Mouse (Mus musculus) lung, adult 18-20 months (tissue): ENCODE measurements at regions not wholly inside any gene's neighbourhood (a gene's known extent, or its start where the extent isn't known, plus 50 kb on each side); places are given as distances from the start of the nearest gene placed in this dataset.
A peak's percentile ranks its signal among the peaks of the same experiment; 100 is the strongest.

ENCODE experiments used
- DNase-seq, 2 experiments: peaks; one replicate each; pipeline ENCODE4 v3.0.0; 2022; ENCODE audit warnings: mixed read lengths in 2 of 2

DNA sequence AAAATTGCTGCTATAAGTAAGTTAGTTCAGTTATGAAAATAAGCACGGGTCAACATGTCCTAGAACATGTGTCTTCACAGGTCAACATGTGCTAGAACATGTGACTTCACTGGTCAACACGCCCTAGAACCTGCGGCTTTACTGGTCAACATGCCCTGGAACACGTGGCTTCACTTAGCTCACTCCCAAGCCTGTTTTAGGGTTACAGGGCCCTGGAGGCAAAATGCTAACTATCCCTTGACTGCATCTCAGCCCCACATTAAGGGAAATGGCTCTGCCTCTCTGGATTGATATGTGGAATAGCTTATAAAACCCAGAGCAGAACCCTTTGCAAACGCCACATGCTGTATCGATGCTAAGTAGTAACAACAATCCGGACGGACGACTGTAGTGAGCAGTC, 67.8 kb downstream of the Nkx6-1 start:
- no peak for DNase-seq

DNA sequence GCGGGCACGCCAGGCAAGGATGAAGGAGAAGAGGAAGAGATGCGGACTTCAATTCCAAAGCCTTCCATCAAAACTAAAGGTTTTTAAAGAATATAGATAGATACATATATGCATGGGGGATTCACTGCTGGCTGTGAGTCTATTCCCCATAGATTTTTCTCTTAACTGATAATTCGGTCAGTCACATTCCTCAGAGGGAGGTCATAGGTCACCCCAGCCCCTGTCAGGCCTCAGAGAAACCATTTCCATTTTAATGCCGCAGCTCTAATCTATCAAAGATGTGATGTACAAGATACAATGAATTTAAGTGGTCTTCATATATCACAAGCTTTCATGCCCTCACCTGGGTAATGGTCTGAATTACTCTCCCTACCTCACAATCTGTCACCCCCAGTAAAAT, 73.6 kb downstream of the Nkx6-1 start:
- no peak for DNase-seq

DNA sequence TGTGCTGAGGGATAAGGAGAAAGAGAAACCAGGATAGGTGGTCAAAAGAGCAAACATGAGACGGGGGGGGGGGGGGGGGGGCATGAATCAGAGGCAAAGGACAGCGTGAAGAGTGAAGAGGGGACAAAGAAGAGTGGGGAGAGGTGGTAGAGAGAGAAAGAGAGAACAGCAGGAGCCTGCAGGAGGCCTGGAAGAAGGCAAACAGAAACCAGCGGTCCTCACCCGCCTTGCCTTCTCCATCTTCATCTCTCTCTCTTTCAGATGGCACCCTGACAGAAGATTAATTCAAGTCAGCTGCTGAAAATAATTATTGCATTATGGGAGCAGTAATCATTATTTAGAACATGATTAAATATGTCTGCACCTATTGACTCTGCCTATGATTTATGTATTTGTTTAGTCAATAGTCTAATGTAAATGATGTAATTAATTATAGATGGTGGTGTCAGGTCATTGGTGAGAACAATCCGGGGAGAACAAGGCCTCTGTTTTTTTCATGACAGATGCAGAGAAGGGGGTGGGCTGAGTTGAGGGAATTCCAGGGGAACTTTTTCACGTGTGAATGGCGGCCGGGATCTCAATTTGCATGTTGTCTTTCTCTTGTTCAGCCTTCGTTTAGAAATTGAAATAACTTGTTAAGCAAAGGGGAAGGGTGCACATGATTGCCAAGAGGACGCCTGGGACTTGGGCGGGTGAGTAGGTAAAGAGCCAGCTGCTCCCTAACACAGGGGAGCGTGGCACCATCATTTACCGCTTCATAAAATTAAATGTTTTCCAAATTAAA, 74.3 kb downstream of the Nkx6-1 start:
- DNase-seq, result no peak

DNA sequence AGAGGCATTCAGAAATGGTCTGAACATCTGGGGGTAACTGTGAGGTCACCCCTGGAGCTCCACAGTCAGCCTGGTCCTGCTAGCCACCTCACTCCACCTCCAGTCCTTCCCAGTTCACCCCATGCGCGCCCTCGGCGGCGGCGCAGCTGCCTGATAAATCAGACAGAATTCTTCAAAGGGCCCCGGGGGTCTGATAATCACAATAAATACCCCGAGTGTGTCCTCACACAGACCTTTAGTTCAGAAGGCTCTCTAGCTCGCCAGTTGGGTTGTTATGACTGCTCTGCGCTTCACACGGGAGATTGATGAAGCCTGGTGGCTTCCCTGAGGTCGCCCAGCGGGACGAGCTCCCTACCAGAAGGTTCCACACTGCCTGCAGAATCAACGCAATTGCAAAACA, 91.8 kb downstream of the Nkx6-1 start:
- no peak for DNase-seq

DNA sequence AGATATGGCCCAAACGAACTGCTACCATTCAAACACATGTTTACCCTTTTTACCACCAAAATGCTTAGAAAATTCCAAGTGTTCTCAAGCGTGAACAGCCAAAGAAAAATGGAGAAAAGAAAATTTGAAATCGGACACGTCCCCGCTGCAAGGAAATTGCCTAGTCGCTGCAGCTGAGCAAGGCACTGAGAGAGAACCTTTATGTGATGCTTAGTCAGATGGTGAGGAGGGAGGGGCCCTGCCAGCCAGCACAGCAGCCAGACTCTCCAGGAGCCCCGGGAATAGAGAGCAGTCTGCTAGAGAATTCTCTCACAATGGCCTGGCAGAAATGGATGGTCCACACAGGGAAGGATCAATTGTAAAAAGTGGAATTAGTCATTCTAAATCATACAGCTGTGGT, 99.0 kb downstream of the Nkx6-1 start:
- DNase-seq, result no peak

DNA sequence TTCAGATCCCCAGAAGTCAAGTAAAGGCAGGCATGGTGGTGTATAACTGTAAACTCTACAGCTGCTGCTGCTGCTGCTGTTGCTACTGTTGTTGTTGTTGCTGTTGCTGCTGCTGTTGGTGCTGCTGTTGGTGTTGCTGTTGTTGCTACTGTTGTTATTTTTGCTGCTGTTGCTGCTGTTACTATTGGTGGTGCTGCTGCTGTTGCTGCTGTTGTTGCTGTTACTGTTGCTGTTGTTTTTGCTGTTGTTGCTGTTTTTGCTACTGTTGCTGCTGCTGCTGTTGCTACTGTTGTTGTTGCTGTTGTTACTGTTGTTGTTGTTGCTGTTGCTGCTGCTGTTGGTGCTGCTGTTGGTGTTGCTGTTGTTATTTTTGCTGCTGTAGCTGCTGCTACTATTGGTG, 104.4 kb downstream of the Nkx6-1 start:
- no peak for DNase-seq

DNA sequence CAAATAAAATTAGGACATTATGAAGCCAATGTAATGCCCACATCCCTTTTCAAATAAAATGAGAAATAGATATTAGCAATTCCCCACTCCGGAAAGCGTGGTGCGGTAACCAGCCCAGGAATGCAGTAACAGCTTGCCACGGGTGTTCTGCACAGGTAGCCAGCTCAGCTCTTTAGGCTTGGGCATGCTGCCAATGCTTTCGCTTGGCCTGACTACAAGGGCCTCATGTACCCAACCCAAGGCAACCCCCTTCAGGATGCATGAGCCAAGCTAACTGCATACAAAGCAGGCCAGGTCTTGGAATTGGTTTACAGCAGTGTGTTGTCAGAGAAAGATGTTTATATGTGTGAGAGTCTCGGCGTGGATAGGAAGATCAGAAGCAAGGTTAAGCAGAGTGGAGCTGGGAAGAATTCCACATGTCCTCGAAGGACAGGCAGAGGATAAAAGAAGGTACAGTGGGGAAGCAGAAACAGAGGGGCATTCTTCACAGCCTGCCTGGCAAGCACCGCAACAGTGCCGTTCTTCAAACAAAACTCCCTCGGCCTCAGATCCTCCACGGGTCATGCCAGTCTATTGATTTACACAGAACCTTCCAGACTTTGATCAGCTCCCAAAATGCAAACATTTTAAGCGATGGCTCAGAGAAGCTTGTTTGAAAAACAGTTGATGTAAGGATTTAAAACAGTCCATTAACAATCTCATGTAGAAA, 106.4 kb downstream of the Nkx6-1 start:
- peak in 1 of 2 experiments; percentile 20 for DNase-seq

DNA sequence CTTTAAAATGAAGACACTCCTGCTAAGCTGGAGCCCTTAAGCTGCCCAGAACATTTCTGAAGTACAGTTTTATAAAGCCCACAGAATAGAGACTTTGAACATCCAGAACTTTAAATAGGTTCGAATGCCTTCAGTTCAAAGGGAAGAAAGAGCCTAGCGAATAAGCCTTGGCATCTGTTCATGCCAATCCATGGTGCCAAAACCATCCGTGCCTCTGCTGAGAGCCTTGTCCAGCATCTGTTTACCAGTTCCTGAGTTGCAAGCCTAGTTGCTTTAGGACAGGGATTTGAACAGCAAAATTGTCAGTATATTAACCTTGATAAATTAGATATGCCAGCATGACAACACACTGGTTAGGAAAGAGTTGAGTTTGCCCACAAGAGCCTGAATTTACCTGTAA, 107.6 kb downstream of the Nkx6-1 start:
- DNase-seq, result no peak

DNA sequence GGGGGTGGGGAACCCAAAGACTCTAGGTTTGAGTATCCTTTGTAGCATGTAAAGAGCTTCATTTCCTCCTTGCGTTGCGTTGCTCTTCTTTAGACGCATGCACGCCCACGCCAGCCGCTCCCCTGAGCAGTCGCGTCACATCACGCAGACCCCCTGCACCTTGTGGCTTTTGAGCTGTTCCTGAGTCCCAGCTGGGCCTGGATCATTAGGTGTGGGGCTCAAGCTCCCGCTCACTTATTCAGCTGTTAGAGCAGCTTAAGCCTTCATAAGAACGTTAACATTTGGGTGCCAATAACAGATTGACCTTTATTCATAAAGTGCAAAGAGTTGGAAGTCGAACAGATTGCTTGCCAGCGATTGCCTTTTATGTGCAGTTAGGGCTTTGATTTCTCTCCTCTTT, 121.5 kb downstream of the Nkx6-1 start:
- DNase-seq, result no peak

DNA sequence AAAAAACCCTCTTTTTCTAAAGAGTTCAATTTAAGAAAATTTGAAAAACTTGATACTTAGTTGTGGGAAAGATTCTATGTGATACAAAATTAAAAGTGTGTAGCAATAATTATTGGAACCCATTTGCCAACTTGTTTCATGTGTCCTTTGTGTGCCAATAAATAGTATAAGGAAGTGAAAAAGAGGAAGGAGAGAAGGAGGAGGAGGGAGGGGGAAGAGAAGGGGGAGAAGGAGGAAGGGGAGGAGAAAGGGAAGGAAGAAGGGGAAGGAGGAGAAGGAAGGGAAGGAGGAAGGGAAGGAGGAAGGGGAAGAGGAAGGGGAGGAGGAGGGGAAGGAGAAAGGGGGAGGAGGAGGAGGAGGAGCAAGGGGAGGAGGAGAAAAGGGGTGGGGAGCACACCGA, 125.0 kb downstream of the Nkx6-1 start:
- DNase-seq, result no peak

DNA sequence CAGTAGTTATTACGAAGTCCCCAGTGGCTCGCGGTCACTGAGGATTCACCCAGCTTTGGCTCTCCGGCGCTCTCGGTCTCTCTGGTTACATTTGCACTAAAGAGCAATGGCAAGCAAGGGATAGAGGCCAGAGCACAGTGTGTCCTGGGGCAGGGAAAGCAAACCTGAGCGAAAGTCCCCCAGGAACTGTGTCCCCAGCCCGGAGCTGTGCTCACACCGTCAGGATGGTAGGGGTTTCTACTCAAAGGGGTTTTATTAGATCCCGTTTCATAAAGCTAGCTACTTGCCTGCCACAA, 125.6 kb downstream of the Nkx6-1 start:
- DNase-seq, result no peak

DNA sequence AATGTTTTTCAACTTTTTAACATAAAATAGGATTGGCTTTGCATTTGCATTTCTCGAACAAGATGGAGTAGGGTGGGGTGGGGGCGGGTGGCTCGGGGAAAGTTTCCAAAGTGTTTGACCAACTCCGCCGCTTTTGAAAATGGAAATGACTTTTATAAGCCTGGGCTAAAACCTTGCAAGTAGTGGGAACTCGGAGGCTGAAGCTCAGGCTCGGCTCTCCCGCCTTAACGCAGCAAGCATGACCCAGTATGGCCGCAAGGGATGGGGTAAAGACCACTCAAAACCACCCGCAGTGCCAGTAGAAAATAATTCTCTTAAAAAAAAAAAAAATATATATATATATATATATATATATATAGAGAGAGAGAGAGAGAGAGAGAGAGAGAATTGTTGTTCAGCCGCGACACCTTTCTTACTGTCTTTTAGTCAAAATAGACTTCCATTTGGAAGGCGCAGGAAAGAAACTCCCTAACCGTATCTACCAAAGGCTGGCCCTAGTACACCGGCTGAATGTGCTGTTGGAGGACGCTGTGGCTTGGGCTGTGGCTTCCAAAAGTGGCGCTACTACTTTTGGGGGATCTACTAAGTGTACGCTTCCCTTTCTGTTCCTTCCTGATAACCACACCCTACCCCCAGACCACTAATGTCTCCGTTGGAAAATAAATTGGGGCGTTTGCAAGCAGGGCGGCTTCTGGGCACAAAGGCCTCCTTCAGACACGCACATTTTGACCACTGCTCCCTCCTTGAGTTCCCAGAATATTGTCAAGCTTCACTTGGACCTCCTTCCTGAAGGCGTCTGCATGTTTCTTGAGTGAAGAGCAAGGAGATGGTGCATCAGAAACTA, 126.2 kb downstream of the Nkx6-1 start:
- DNase-seq, result no peak

DNA sequence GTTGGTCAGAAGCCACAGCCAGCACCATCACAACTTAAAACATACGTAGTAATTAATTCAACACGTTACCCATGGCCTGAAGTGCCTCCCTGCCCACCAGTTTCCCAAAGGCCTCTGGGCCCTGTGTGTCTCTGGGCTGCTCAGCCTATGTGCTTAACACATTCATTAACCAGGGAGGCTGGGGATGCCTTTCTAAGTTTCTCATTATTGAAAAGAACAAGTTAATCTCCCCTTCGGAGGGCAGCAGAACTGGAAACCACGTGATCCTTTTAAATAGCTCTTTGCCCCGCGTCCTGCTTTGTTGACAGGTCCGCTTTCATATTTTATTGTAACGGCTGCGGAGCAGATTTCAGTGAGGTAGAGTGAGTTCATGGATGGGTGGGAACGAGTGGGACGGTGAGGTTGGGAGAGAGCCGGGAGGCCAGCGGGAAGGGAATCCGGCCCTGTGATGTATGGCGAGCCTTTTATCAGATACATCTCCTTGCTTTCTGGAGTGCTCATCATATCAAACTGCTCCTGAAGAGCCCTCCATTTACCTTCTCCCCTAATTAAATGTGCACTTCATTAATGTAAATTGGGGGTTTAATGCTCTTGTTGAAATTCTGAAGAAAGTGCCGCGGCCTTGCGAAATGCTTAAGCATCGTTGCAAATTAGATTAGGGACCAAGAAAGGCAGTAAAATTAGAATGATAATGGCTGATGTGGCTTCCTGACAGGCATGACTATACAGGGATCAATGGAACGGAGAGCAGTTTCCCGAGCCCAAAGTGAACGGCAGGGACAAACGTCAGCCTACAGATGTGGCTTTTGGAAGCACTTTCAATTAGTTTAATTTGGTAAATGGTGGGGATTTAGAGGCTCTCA, 127.0 kb downstream of the Nkx6-1 start:
- no peak for DNase-seq

DNA sequence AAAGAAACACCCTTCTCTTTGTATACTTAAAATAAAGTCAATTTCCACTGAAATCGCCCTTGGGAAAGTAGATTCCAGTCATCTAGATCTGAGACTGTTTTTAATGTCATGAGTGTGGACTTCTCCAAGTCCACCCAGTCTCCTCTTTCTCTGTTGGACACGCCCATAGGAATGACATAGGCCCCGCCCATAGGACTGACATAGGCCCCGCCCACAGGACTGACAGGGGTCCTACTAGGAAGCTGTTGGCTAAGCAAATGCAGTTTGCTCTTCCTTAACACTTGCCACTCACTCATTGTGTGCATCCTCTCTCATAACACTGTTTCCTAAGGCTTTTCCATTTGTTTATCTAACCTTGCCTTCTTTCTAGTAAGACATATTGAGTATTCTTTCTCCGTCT, 129.3 kb downstream of the Nkx6-1 start:
- no peak for DNase-seq

DNA sequence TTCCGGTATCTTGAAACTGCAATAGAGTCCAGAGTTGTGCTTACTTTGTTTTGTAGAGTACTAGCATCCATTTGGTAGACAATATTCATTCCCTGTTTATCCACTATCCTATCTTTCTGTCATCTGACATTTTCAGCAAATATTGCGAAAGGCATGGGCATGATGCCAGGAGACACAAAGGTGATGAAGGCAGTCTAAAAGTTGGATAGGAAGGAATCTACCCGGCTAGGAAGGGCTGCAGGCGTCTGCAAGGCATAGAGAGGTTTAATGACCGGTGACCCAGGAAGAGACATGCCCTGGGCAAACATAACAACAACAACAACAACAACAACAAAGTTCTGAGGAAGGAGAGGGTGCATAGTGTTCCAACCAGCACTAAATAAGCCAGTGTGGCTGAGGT, 139.4 kb downstream of the Nkx6-1 start:
- DNase-seq, result no peak

DNA sequence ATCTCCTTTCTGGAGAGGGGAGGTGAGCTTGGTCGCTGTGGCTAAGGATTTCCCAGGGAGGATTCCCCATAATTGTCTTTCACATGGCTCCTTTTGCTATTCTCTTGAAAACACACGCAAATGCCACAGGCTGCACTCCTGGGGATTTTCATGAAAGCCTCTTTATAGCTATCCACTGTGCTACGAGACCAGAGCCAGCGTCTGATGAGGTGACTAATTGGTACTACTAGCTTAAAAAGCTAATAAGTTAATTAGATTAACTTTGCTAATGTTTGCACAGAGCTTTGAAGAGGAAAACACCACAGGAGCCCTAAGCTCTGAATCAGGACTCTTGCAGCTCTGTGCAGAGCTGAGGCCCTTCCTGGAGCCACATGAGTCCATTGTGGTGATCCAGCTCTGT, 140.1 kb downstream of the Nkx6-1 start:
- no peak for DNase-seq

DNA sequence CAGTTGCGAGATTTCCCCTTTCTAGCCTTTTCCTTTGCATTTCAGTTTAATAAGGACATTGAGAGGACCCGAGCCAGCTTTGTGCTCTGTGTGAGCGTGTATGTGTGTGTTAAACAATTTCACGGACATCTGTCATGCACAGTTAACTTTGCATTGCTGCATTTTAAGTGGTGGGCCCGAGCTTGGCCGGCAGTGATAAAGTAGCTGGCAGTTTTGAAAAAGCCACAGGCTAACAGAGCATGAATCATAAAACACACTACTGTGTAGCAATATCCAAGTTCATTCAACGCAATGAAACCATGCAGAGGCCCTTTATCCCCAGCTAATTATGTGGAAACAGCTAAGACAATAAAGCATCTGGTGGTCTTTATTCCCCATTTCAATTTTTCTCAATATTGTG, 140.9 kb downstream of the Nkx6-1 start:
- no peak for DNase-seq

DNA sequence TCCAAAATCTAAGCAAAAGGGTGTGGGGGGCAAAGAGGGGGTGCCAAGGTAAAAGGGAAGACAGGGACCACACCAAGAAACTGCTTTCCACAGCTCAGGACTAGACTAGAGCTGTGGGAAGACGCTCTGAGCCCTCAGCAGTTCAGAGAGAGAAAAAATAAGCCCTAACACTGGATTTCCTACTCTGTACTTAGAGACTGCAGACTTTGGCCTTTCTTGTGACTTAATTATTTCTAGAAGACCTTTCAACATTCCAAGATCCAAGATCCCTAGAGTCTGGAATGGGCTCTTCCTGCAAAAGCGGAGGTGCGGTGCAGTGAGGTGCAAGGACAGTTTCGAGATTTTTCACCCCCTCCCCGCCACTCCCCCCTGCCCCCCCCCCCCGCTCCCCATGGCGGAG, 141.3 kb downstream of the Nkx6-1 start:
- no peak for DNase-seq

DNA sequence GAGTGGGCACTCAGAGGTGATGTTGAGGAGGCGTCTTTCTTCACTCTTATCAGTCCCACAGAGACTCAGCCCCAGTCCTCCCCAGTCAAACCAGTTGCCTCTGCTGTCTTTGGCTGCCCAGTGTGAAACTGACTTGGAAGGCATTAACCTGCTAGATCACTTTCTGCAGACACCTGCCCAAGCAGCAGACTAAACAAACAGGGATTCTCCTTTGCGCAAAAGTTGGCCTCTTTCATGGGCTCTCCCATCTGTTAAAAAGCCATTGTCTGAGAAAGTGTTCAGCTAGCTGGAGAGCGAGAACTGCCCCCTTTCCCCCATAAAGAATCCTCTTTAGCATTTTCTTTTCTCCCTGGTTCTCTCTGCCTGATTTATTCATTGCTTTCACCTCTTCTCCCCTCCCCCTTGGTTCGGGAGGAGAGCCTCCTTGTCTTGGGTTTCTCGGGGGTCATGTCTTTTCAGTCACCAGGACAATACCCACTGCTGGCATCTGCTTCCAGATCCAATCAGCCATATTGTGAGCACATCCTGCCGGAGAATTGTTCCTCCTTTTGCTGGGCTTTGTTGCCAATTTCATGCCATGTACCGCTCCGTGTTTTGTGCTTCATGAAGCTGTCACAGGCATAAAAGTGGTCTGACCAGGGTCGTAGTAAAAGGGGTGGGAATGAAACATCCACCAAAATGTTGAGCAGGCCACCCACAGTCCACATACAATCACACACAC, 143.7 kb downstream of the Nkx6-1 start:
- DNase-seq, result no peak

DNA sequence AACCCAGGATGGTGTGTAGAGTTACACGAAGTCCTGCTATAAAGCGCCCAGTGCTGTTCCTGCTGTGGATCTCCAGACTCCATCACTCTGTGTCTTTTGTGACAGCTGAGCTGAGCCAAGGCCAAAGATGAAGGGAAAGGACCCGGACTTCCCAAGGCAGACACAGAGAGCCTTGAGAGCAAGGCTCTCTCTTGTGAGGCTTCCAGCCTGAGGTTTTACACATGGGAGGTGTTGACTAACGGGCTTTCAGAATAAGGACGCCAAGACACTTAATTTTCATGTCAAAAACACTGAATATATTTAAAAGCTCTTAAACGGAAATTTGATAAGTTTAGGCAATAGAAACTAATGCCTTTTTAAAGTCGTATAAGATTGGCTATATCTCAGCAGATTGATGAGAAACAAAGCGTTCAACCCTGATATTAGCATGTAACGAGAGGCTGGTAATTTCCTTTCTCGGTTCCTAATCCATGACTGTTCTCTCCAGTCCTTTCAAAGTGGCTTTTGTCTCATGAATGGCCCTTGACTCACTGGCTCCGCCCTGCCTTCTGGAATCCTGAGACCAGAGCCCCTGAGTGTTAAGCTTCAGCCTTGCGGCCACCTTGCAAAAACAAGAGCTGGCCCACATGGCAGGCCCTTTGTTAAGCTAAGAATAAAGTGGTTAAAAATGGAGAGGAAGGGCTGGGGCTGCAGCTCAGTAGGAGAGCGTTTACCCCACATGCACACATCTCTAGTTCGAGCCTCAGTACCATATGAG, 145.8 kb downstream of the Nkx6-1 start:
- no peak for DNase-seq

DNA sequence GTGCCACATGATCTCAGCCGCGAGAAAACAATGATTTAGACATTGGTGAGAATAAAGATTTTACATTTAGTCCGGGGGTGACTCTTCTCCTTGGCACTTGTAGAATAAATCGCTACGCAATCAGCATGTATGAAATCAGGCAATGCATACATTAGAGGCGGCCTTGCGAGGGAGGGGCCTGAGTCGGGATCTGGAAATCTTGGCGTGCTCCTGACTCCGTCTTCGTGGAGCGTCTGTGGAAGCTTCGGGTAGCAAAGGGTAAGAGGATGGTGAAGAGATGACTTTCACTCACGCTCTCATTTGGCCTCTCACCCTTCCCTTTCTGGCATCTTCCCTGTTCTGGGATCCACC, 167.1 kb downstream of the Nkx6-1 start:
- DNase-seq, result no peak
